Mouse (Mus musculus): ENCODE results near the gene Eif4e1b.

GRCm38 (mm10) chr13:54765281-54766191, 18.3 kb upstream of the Eif4e1b start:
- TF ChIP-seq POLR2A (IDR thresholded peaks at IDR 0.05; ENCODE audit: extremely low read depth, insufficient read depth, low read length) (no peak), CTCF (IDR thresholded peaks at IDR 0.05; ENCODE audit: low read depth, low read length) (no peak)

Measured in liver, adult 2 months (tissue).